Mouse (Mus musculus) bone marrow macrophage, adult 2 months (primary cell): ENCODE results near the gene Dab1. TPM values are rescaled to one million over a fixed set of nuclear protein-coding genes. Genes with fewer than 3 reads are reported as not detected.

ENCODE experiments used
- H3K27ac ChIP-seq: 2 replicates; pipeline ENCODE4 v1.5.1; 2012; ENCODE audit warnings: low read depth, low read length; ENCODE audit not compliant: insufficient read depth
- H3K4me1 ChIP-seq: 2 replicates; pipeline ENCODE4 v1.6.1; 2012; ENCODE audit warnings: low read length; ENCODE audit not compliant: control insufficient read depth, insufficient read depth
- H3K4me3 ChIP-seq: 2 replicates; pipeline ENCODE4 v1.5.1; 2012; ENCODE audit warnings: mild to moderate bottlenecking, low read length, moderate library complexity; ENCODE audit not compliant: insufficient read depth
- CTCF ChIP-seq: IDR thresholded peaks from 2 replicates; pipeline ENCODE4 v1.5.1; 2012; ENCODE audit warnings: low read depth, mild to moderate bottlenecking, low read length, moderate library complexity
- POLR2A ChIP-seq: IDR thresholded peaks from 2 replicates; pipeline ENCODE4 v1.6.1; 2012; ENCODE audit warnings: mild to moderate bottlenecking, low read depth, low read length, borderline replicate concordance
- polyA plus RNA-seq: library from polyadenylated mRNA; stranded (reverse); fragments of >200 nt; gene quantifications from 2 replicates; pipeline ENCODE4 v1.2.4, GENCODE M21; 2012; ENCODE audit not compliant: missing spikeins, insufficient read depth, insufficient read length

The Dab1 gene
- polyA plus RNA-seq, 1 experiment: not detected

DNA sequence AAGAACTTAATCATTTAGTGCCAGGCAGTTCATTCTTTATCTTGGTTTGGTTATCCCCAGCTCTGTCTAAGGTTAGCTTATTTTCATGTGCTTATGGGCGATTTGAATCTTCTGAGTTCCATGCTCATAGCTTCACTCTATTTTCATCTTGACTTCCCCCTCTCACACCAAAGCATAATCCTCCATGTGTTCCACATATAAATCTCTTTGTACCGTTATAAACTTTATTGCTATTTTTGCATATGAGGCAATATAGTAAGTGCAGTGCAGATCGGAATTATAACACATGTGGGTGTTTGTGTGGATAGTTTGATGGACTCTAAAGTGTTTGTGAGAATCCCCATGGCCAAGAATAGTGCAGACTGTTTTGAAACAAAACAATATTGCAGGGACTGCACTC lies 919.3 kb downstream of the Dab1 start:
- H3K4me1 ChIP-seq: no peaks in the 10 kb centered on the region
- H3K4me3 ChIP-seq: no peak overlapping the region
- no peak for TF ChIP-seq CTCF
- no peak overlapping the region for H3K27ac ChIP-seq

DNA sequence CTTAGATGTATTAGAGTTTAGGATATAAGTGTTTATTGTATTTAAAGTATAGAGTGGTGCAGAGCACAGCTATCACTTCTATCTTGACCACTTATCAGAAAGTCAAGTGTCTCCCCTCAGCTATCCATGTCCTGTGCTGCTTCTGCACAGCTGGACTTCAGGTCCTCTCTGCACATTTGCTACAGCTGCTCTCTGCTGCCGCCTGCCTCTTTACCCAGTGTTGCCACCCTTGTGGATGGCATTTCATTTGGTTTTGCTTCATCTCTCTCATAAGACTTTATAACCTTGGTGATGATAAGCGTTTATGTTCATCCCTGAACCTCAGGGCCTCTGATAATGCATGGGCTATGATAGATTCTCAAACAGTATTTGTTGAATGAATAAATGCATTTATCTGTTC lies 919.9 kb downstream of the Dab1 start:
- no peak overlapping the region for H3K4me3 ChIP-seq
- no peak overlapping the region for H3K27ac ChIP-seq
- no peaks in the 10 kb centered on the region for H3K4me1 ChIP-seq
- no peak for TF ChIP-seq POLR2A
- no peak for TF ChIP-seq CTCF

- Histone ChIP-seq H3K4me3 (no peak overlapping the region), H3K27ac (no peak overlapping the region), H3K4me1 (no peaks in the 10 kb centered on the region)
- no peak for TF ChIP-seq CTCF
These were observed 927.9 kb downstream of the Dab1 start for GRCm38 (mm10) chr4:104547091-104547490.

- TF ChIP-seq POLR2A (no peak), CTCF (no peak)
- Histone ChIP-seq H3K4me3 (no peak overlapping the region), H3K4me1 (no peaks in the 10 kb centered on the region), H3K27ac (no peak overlapping the region)
These were observed 929.1 kb downstream of the Dab1 start for GRCm38 (mm10) chr4:104548287-104548686.

- Histone ChIP-seq H3K27ac (no peak overlapping the region), H3K4me3 (no peak overlapping the region), H3K4me1 (no peaks in the 10 kb centered on the region)
- TF ChIP-seq CTCF (no peak), POLR2A (no peak)
These were observed 931.5 kb downstream of the Dab1 start for GRCm38 (mm10) chr4:104550581-104551205.

GRCm38 (mm10) chr4:104551390-104552070 lies 932.4 kb downstream of the Dab1 start:
- H3K4me1 ChIP-seq: no peaks in the 10 kb centered on the region
- TF ChIP-seq POLR2A: no peak
- no peak for TF ChIP-seq CTCF
- H3K27ac ChIP-seq: no peak overlapping the region
- H3K4me3 ChIP-seq: no peak overlapping the region

- TF ChIP-seq CTCF (no peak), POLR2A (no peak)
- H3K27ac ChIP-seq: no peak overlapping the region
These were observed 936.2 kb downstream of the Dab1 start for GRCm38 (mm10) chr4:104555408-104555807.

DNA sequence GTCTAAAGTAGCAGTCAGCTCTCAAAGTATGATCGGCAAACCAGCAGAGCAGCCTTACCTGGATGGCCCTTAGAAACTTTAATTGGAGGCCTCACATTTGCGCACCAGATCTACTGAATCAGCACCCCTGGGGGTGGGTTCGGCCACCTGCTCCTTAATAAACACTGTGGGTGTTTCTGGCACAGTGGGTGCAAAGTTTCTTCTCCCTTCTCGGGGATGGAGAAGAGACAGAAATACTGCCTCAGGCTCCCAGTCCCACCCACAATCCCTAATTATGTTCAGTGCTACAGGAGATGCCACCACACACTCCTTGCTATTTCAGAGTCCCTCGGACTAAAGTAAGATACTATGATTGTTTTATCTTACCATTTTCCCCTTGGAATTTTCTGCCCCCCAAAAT lies 944.4 kb downstream of the Dab1 start:
- Histone ChIP-seq H3K27ac (no peak overlapping the region), H3K4me1 (no peaks in the 10 kb centered on the region), H3K4me3 (no peak overlapping the region)
- no peak for TF ChIP-seq POLR2A

More at GRCm38 (mm10) chr4:104555408-104555807, 936.2 kb downstream of the Dab1 start:
- Histone ChIP-seq H3K4me3 (no peak overlapping the region), H3K4me1 (no peaks in the 10 kb centered on the region)

DNA sequence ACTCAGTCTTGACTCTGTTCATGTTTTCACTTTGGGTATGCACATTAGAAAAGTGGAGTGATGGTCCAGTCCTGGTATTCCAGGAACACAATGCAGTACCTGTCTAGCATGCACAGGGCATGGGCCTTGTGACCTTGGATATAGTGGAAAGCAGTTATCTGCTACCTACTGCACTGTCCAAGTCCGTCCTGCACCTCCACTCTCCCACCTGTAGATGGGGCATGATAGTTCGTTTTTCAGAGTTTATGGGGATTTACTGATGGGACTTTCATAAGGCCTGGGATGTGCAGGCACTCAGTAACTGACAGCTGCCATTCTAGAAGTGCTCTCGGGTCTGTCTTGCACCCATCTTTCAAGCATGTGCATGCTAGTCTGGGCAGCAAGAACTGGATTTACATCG lies 951.4 kb downstream of the Dab1 start:
- TF ChIP-seq CTCF (no peak), POLR2A (no peak)
- no peaks in the 10 kb centered on the region for H3K4me1 ChIP-seq
- no peak overlapping the region for H3K4me3 ChIP-seq
- no peak overlapping the region for H3K27ac ChIP-seq

DNA sequence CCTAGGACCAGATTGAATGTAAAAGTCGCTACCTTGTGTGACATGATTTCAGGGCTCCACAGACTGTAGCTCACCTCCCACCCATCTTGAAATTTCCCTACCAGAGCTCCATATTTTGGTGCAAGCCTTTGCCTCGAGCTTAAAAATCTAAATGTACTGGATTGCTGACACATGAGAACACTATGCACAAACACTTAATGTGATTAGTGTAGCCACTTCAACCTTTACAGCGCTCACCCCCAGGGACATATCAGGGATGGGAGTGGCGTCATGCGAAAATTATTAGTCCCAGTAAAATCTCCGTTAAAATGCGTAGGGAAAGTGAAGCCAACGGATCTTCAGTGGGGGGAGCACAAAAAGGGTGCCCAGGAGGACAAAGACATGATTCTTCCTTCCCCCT lies 953.3 kb downstream of the Dab1 start:
- no peak overlapping the region for H3K4me3 ChIP-seq
- H3K27ac ChIP-seq: no peak overlapping the region
- H3K4me1 ChIP-seq: no peaks in the 10 kb centered on the region
- TF ChIP-seq CTCF (no peak), POLR2A (no peak)
